In genomic region chr17:11962808-11963207, GRCm38 (mm10) we compare ENCODE assay signal across 7 mouse cellular contexts.
A peak's percentile ranks its signal among the peaks of the same experiment; 100 is the strongest.
DNase-seq lines count a peak whose midpoint lies in the region; ATAC-seq and TF ChIP-seq lines count a peak whose summit lies in the region.

No protein-coding gene starts in this region.

- no peaks in the 10 kb centered on the region for H3K27me3 ChIP-seq in lung, embryonic 14.5 days (ENCODE audit: insufficient read depth, low read length)

- H3K4me2 ChIP-seq in lung, embryonic 14.5 days = no peak overlapping the region

- H3K9me3 ChIP-seq in lung, embryonic 14.5 days (ENCODE audit: low read depth, low read length) = no peaks in the 10 kb centered on the region

- no peak for ATAC-seq in lung, embryonic 14.5 days (ENCODE audit: insufficient read depth)

- WGBS in lung, embryonic 14.5 days = 46% methylated on average over 11 of the region's 11 CpGs
- WGBS in lung, adult 2 months = 31% methylated on average over 11 of the region's 11 CpGs

- no peaks in the 10 kb centered on the region for H3K36me3 ChIP-seq in lung, embryonic 14.5 days (ENCODE audit: insufficient read depth)

- H3K4me3 ChIP-seq in lung, embryonic 14.5 days (ENCODE audit: low read depth, low read length) = no peak overlapping the region
- H3K4me3 ChIP-seq in lung, adult 2 months (replicated peaks; ENCODE audit: extremely low read depth, low read depth, low read length) = no peak overlapping the region
- peak overlapping the region; percentile 27; the same call in 1 of the 2 replicates for H3K4me3 ChIP-seq in layer of hippocampus, adult 2 months

- H3K9ac ChIP-seq in lung, embryonic 14.5 days = no peak overlapping the region

- no peak for TF ChIP-seq POLR2A in lung, adult 2 months (IDR thresholded peaks at IDR 0.05; ENCODE audit: borderline replicate concordance, extremely low read depth, low read depth, low read length)

- DNase-seq in lung, embryonic 14.5 days = peak; percentile 52
- no peak for DNase-seq in lung, adult 2 months
- DNase-seq in embryo, embryonic 11.5 days (ENCODE audit: low read depth, low spot score) = peak; percentile 41
- peak; percentile 49 to 57 for DNase-seq in layer of hippocampus, adult 2 months (ENCODE audit: low spot score in 2 of 2)
- DNase-seq in right cerebral cortex, postnatal 36 days (ENCODE audit: low spot score in 2 of 2) = peak; percentile 35 to 66
- DNase-seq in thymus, postnatal 14 days = no peak
- no peak for DNase-seq in gastrocnemius, postnatal 4 days (ENCODE audit: low spot score in 2 of 2)

- no peak for TF ChIP-seq CTCF in lung, embryonic 14.5 days (IDR thresholded peaks at IDR 0.05; ENCODE audit: low read depth)
- TF ChIP-seq CTCF in lung, adult 2 months (IDR thresholded peaks at IDR 0.05; ENCODE audit: insufficient read depth, low read length) = no peak
- no peak for TF ChIP-seq CTCF in layer of hippocampus, adult 2 months (conservative IDR thresholded peaks at IDR 0.05)

- H3K27ac ChIP-seq in lung, embryonic 14.5 days (ENCODE audit: low read depth) = no peak overlapping the region
- H3K27ac ChIP-seq in layer of hippocampus, adult 2 months = peak overlapping the region; percentile 90

- no peaks in the 10 kb centered on the region for H3K4me1 ChIP-seq in lung, embryonic 14.5 days (ENCODE audit: insufficient read depth)
- H3K4me1 ChIP-seq in lung, adult 2 months (ENCODE audit: control insufficient read depth, insufficient read depth, low read length) = no peaks in the 10 kb centered on the region

Comparison
In these comparisons a context has a peak if more than half of its experiments do, and no peak if none do; other contexts are left out.
1. DNase-seq: peak in lung, embryonic 14.5 days (single experiment), embryo, embryonic 11.5 days (single experiment), layer of hippocampus, adult 2 months (2 of 2) and right cerebral cortex, postnatal 36 days (2 of 2); none in lung, adult 2 months (single experiment), thymus, postnatal 14 days (single experiment) and gastrocnemius, postnatal 4 days (0 of 2).